Mouse (Mus musculus) megakaryocyte-erythroid progenitor cell, adult 5-6 weeks (primary cell): Measurements from ENCODE around the gene Ptprq. TPM values are rescaled to one million over a fixed set of nuclear protein-coding genes. Genes with fewer than 3 reads are reported as not detected.

Experiments
- ATAC-seq: replicated peaks from 2 replicates; pipeline ENCODE4 v1.8.0; 2016; ENCODE audit warnings: mild to moderate bottlenecking, inconsistent platforms; ENCODE audit not compliant: severe bottlenecking, poor library complexity, low FRiP score, low TSS enrichment
- total RNA-seq, 2 experiments: library from RNA; stranded (forward) in 1 of 2; stranded (reverse) in 1 of 2; fragments of 200-1000, 215-1000 nt in 1 of 2; fragments of >200 nt in 1 of 2; fragmentation: Nextera tagmentation in 1 of 2; gene quantifications; 2 replicates each; pipeline ENCODE4 v1.2.3; 2014 to 2017

Ptprq gene
- total RNA-seq, 2 experiments from 2014 or later, result not detected

GRCm38 (mm10) chr10:107496402-107496801 is 223.4 kb downstream of the Ptprq start:
- no peak for ATAC-seq

- no peak for ATAC-seq
Observed at GRCm38 (mm10) chr10:107494568-107494967, 225.3 kb downstream of the Ptprq start, which contains the start of gene Myf6. Gene Myf6 (minus strand): TSS chr10:107494737.

DNA sequence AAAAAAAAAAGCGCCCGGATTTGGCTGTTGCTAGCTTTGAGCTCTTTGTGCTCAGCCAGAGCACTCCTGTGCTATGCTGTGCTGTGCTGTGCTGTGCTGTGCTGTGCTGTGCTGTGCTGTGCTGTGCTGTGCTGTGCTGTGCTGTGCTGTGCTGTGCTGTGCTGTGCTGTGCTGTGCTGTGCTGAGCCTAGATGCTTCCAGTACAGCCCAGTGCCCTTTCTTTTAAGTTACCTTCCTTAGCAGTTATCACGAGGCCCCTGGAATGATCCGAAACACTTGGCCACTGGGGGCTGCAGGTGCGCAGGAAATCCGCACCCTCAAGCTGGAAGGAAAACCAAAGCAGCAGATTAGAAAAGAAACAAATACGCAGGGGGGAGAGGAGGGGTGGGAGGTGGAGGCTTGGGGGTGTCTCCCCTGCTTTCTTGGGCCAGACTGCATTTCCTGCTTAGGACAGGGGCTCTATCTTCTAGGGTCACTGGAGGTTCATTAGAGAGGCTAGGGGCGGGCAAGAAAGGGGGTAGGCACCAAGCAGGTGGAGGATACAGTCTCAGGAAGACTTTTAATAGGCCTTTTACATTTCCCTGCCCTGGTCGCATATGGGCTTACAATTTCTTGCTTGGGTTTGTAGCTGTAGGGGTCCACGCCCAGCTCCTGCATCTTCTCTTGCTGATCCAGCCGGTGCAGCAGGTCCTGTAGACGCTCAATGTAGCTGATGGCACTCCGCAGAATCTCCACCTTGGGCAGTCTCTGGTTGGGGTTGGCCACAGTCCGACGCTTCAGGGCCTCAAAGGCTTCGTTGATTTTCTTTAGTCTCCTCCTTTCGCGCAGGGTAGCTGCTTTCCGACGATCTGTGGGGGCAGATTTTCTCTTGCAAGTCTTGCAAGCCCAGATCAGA is 226.0 kb downstream of the Ptprq start:
- no peak for ATAC-seq

DNA sequence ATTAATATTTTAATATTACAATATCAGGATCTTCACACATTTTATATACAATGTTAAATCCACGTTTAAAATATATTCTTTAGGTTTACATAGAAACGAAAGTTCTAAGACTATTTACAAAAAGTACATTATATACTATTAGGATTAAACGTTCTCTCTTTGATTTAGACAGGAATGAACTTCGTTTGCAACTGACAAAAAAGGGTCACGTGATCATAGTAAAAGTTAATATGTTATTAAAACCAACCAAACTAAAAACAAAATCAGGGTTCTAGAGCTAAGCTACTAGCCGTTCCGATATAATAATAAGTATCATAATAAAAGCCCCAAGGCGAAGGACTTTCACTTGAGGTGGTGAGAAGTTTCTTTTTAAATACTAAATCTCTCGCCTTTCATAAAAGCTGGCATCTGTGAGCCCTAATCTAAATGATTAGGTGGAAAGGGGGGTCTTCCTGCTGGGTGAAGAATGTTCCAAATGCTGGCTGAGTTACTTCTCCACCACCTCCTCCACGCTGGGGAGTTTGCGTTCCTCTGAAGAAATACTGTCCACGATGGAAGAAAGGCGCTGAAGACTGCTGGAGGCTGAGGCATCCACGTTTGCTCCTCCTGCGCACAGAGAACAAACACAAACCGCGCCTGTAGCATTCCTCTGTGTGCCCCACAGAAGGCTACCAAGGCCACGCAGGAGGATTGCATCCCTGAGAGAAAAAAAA is 226.8 kb downstream of the Ptprq start:
- no peak for ATAC-seq

DNA sequence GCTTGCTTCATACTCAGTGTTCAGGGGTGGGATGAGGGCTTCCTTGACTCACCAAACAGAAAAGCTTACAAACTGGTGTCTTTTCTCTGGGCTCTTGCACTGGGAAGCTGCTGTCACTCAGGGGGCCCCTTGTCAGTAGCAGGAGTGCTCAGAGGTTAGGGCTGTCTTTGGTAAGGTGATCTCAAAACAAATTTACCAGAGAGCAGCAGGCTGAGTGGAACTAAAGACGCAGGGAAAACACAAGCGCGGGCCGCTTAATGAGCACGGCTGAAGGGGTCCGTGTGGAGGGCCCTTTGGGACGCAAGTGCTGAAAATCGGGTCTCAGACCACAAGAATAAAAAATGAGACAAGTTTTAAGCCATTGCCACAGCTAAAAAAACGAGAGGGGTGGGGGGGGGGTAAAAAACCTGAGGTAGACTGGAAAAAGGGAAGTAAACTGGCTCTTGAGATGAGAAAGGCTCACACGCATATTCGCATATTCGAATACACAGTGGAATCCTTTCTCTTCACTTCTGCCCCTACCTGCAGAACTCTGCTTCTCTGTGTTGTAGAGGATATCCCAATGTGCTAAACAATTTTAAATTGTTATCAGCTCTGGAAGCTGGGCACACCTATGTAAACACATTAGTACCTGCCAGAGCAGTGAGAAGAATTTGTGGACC is 231.1 kb downstream of the Ptprq start:
- no peak for ATAC-seq

DNA sequence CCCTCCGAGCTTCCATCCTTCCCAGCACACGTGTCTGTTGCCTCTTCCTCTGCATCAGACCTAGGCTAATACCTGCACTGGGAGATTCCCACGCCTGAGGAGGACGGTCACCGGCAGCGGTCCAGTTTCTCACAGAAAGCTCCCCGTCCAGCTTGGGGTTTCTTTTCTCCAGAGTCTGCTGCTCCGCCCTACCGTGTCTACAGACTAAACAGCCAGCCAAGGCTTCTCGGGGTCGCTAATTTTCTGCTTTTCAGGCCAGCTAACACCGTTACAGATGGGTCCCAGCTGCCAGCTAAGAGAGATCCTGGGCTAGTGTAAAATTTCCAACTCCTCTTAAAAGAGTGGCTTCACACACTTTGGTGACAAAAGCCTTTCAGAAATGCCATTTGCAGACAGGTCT is 233.1 kb downstream of the Ptprq start:
- no peak for ATAC-seq

DNA sequence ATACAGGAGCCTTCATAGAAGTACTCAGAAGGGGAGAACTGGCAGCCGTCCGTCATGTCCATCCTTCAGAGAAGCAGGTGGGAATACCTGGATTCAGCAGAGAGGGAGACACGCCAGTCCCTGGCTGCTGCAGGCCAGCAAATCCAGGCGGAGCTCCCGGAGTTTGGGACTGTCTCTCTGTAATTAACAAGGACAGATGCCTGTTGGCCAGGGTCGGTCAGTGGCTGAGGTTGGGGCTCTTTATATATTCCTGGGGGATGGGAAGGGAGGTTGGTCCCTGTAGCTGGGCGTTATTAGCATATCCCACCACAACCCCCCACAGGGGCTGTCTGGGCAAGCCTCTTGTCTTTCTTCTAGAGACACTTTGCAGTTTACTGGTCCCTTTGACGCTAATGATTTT is 234.0 kb downstream of the Ptprq start, which contains the start of gene Myf5:
Gene Myf5 (minus strand): TSS at position 265 of the 400 bp plus-strand sequence.
- no peak for ATAC-seq

DNA sequence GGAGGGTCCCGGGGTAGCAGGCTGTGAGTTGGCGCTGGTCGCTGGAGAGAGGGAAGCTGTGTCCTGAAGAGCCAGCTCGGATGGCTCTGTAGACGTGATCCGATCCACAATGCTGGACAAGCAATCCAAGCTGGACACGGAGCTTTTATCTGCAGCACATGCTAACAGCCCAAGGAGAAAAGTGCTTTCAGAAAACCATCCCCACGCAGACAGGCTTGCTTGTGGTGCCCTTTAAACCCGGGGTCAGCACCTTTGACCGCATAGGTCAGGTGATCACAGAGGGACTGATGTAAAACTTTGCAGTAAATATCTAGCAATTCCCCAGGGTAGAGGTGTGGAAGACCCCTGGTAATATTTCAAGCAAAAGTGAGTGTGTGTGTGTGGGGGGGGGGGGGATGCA is 235.8 kb downstream of the Ptprq start:
- no peak for ATAC-seq

- no peak for ATAC-seq
Observed at GRCm38 (mm10) chr10:107473497-107473896, 246.4 kb downstream of the Ptprq start.

- no peak for ATAC-seq
Observed at GRCm38 (mm10) chr10:107471712-107472111, 248.1 kb downstream of the Ptprq start.

- no peak for ATAC-seq
Observed at GRCm38 (mm10) chr10:107467819-107468218, 252.0 kb downstream of the Ptprq start.

Other genes starting within 250 kb of the Ptprq start
- gene Myf5, start 233.9 kb downstream of the Ptprq start, total RNA-seq (2014; fragmentation: Nextera tagmentation), result not detected in 2 replicates
- gene Myf5, start 233.9 kb downstream of the Ptprq start, total RNA-seq (2017), result not detected in 2 replicates
- gene Myf6, start 225.3 kb downstream of the Ptprq start, total RNA-seq (2014; fragmentation: Nextera tagmentation), result not detected in 2 replicates
- gene Myf6, start 225.3 kb downstream of the Ptprq start, total RNA-seq (2017), result not detected in 2 replicates
- not detected in 2 replicates for gene Otogl, start 192.1 kb upstream of the Ptprq start, total RNA-seq (2014; fragmentation: Nextera tagmentation)
- 0.04 TPM in 1 of 2 replicates, not detected in the other for gene Otogl, start 192.1 kb upstream of the Ptprq start, total RNA-seq (2017)